Mouse (Mus musculus): ENCODE measurements around the gene Foxo1. TPM values are rescaled to one million over a fixed set of nuclear protein-coding genes. Genes with fewer than 3 reads are reported as not detected.

The Foxo1 gene
- polyA plus RNA-seq, 1 experiment from 2014 or later, result 3.9 TPM

DNA sequence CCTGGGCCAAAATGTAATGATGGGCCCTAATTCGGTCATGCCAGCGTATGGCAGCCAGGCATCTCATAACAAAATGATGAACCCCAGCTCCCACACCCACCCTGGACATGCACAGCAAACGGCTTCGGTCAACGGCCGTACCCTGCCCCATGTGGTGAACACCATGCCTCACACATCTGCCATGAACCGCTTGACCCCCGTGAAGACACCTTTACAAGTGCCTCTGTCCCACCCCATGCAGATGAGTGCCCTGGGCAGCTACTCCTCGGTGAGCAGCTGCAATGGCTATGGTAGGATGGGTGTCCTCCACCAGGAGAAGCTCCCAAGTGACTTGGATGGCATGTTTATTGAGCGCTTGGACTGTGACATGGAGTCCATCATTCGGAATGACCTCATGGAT lies 77.7 kb downstream of the Foxo1 start:
- no peak for ATAC-seq (ENCODE audit: low FRiP score)
- Histone ChIP-seq H3K9ac (no peak overlapping the region), H3K4me1 (replicated peaks; ENCODE audit: control insufficient read depth, insufficient read depth, low read length) (0 out of 2 replicates have a peak, but pooled peaks cover 5% of the 10 kb centered on the region), H3K9me3 (ENCODE audit: control insufficient read depth, low read length) (no peaks in the 10 kb centered on the region), H3K4me2 (replicated peaks) (no peak overlapping the region), H3K27me3 (ENCODE audit: control insufficient read depth, insufficient read depth, low read length) (no peaks in the 10 kb centered on the region), H3K27ac (no peak overlapping the region), H3K36me3 (replicated peaks; ENCODE audit: control insufficient read depth, insufficient read depth) (no peaks in the 10 kb centered on the region), H3K4me3 (replicated peaks; ENCODE audit: low read length) (no peak overlapping the region)
- no peak for DNase-seq (ENCODE audit: low spot score)
- 96% methylated on average over 11 of the region's 11 CpGs for WGBS

- Histone ChIP-seq H3K9ac (no peak overlapping the region), H3K4me3 (replicated peaks; ENCODE audit: low read length) (no peak overlapping the region), H3K4me1 (replicated peaks; ENCODE audit: control insufficient read depth, insufficient read depth, low read length) (0 out of 2 replicates have a peak, but pooled peaks cover 5% of the 10 kb centered on the region), H3K27ac (no peak overlapping the region), H3K9me3 (ENCODE audit: control insufficient read depth, low read length) (no peaks in the 10 kb centered on the region), H3K27me3 (ENCODE audit: control insufficient read depth, insufficient read depth, low read length) (no peaks in the 10 kb centered on the region), H3K36me3 (replicated peaks; ENCODE audit: control insufficient read depth, insufficient read depth) (no peaks in the 10 kb centered on the region), H3K4me2 (replicated peaks) (no peak overlapping the region)
- WGBS, result 72% methylated on average over 4 of the region's 4 CpGs
- ATAC-seq (ENCODE audit: low FRiP score) (no peak), DNase-seq (ENCODE audit: low spot score) (no peak)
Measured at GRCm38 (mm10) chr3:52346986-52347710, 79.0 kb downstream of the Foxo1 start.

GRCm38 (mm10) chr3:52347980-52348622 lies 80.0 kb downstream of the Foxo1 start:
- H3K4me2 ChIP-seq (replicated peaks), result no peak overlapping the region
- no peaks in the 10 kb centered on the region for H3K9me3 ChIP-seq (ENCODE audit: control insufficient read depth, low read length)
- H3K4me1 ChIP-seq (replicated peaks; ENCODE audit: control insufficient read depth, insufficient read depth, low read length), result 0 out of 2 replicates have a peak, but pooled peaks cover 5% of the 10 kb centered on the region
- ATAC-seq (ENCODE audit: low FRiP score) (no peak), DNase-seq (ENCODE audit: low spot score) (no peak)
- H3K4me3 ChIP-seq (replicated peaks; ENCODE audit: low read length), result no peak overlapping the region
- no peaks in the 10 kb centered on the region for H3K36me3 ChIP-seq (replicated peaks; ENCODE audit: control insufficient read depth, insufficient read depth)
- H3K27me3 ChIP-seq (ENCODE audit: control insufficient read depth, insufficient read depth, low read length), result no peaks in the 10 kb centered on the region
- H3K27ac ChIP-seq, result no peak overlapping the region
- WGBS, result 46% methylated on average over 10 of the region's 10 CpGs
- no peak overlapping the region for H3K9ac ChIP-seq

DNA sequence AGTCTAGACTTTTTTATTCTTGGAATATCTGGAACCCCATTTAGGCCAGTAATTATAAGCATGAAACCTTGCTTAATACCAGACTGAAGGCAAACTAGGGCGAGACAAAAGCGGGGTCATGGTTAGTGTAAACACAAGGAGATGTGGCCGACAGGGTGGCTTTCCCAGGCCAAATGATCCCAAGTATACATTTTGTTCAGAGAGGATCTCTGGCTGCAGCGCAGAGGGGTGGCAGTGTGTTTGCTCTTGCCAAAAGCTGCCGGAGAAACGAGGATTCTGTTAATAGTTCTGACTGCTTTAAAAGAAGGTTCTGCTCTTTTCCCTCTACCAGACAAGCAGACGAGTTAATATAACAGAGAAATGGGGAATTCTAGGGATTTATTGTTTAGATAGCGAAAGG lies 82.5 kb downstream of the Foxo1 start:
- Histone ChIP-seq H3K9ac (no peak overlapping the region), H3K27ac (no peak overlapping the region), H3K4me2 (replicated peaks) (no peak overlapping the region), H3K27me3 (ENCODE audit: control insufficient read depth, insufficient read depth, low read length) (no peaks in the 10 kb centered on the region), H3K36me3 (replicated peaks; ENCODE audit: control insufficient read depth, insufficient read depth) (no peaks in the 10 kb centered on the region), H3K4me3 (replicated peaks; ENCODE audit: low read length) (no peak overlapping the region), H3K4me1 (replicated peaks; ENCODE audit: control insufficient read depth, insufficient read depth, low read length) (0 out of 2 replicates have a peak, but pooled peaks cover 5% of the 10 kb centered on the region), H3K9me3 (ENCODE audit: control insufficient read depth, low read length) (no peaks in the 10 kb centered on the region)
- WGBS, result 77% methylated on average over 8 of the region's 8 CpGs
- ATAC-seq (ENCODE audit: low FRiP score) (no peak), DNase-seq (ENCODE audit: low spot score) (no peak)

GRCm38 (mm10) chr3:52351901-52352300 lies 83.8 kb downstream of the Foxo1 start:
- no peak overlapping the region for H3K4me2 ChIP-seq (replicated peaks)
- no peak overlapping the region for H3K27ac ChIP-seq
- DNase-seq (ENCODE audit: low spot score), result no peak
- no peaks in the 10 kb centered on the region for H3K27me3 ChIP-seq (ENCODE audit: control insufficient read depth, insufficient read depth, low read length)
- H3K36me3 ChIP-seq (replicated peaks; ENCODE audit: control insufficient read depth, insufficient read depth), result no peaks in the 10 kb centered on the region
- no peak overlapping the region for H3K4me3 ChIP-seq (replicated peaks; ENCODE audit: low read length)
- H3K9ac ChIP-seq, result no peak overlapping the region
- no peaks in the 10 kb centered on the region for H3K9me3 ChIP-seq (ENCODE audit: control insufficient read depth, low read length)
- WGBS, result 86% methylated on average over 9 of the region's 9 CpGs
- ATAC-seq (ENCODE audit: low FRiP score), result no peak
- 0 out of 2 replicates have a peak, but pooled peaks cover 5% of the 10 kb centered on the region for H3K4me1 ChIP-seq (replicated peaks; ENCODE audit: control insufficient read depth, insufficient read depth, low read length)

DNA sequence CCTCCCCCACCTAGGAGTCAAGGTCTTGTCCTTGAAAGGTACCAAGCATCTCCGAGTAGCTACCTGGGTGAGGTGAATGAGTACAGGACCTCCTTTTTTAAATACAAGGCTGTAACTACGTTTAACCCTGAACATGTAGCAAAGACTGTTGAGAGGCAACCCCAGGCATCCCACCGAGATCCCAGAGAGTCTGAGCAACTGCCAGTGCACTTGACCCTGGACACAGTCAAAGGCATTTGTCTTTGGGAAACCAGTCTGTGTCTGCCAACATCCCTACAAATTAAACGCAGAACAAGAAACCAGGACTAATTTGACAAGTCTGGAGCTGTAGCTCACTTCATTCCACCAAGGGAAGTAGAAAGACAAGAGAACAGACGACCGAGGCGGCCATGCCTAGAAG lies 86.1 kb downstream of the Foxo1 start:
- H3K9ac ChIP-seq, result no peak overlapping the region
- no peak overlapping the region for H3K4me3 ChIP-seq (replicated peaks; ENCODE audit: low read length)
- DNase-seq (ENCODE audit: low spot score) (no peak), ATAC-seq (ENCODE audit: low FRiP score) (no peak)
- H3K9me3 ChIP-seq (ENCODE audit: control insufficient read depth, low read length), result no peaks in the 10 kb centered on the region
- WGBS, result 75% methylated on average over 7 of the region's 7 CpGs
- no peak overlapping the region for H3K4me2 ChIP-seq (replicated peaks)
- H3K36me3 ChIP-seq (replicated peaks; ENCODE audit: control insufficient read depth, insufficient read depth), result no peaks in the 10 kb centered on the region
- H3K4me1 ChIP-seq (replicated peaks; ENCODE audit: control insufficient read depth, insufficient read depth, low read length), result no peaks in the 10 kb centered on the region
- no peak overlapping the region for H3K27ac ChIP-seq
- no peaks in the 10 kb centered on the region for H3K27me3 ChIP-seq (ENCODE audit: control insufficient read depth, insufficient read depth, low read length)

DNA sequence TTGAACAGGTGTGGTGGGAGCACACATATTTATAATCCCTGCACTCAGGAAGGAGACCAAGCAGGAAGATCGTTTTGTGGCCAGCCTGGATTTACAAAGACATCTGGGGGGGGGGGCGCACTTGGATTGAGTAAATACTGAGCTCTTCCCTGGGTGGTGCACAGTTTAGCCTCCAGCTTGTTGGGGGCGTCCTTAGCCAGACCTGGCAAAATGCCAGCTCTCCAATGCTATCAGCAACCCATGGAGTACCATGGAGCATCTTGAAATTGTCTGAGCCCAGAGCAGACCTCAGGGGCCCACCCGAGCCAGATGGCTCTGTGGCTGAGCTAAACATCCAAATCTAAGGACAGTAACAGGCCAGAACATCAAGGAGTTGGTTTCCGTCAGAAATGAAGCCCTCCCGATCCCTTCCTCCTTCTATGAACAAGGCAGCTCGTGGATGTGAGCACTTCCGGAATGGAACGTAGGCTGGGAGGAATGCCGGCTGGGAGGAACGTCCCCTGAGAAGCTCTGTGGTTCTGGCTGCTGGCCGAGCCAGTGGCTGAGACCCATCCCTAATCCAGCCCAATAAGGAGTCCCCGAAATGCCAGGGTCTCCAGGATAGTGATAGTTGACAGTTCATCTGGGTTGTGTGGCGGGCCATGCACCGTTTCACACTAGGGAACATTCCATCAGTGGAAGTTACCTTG lies 89.3 kb downstream of the Foxo1 start:
- 88% methylated on average over 15 of the region's 15 CpGs for WGBS
- ATAC-seq (ENCODE audit: low FRiP score) (no peak), DNase-seq (ENCODE audit: low spot score) (no peak)
- Histone ChIP-seq H3K27me3 (ENCODE audit: control insufficient read depth, insufficient read depth, low read length) (no peaks in the 10 kb centered on the region), H3K9ac (no peak overlapping the region), H3K27ac (no peak overlapping the region), H3K4me1 (replicated peaks; ENCODE audit: control insufficient read depth, insufficient read depth, low read length) (no peaks in the 10 kb centered on the region), H3K4me2 (replicated peaks) (no peak overlapping the region), H3K36me3 (replicated peaks; ENCODE audit: control insufficient read depth, insufficient read depth) (no peaks in the 10 kb centered on the region), H3K9me3 (ENCODE audit: control insufficient read depth, low read length) (no peaks in the 10 kb centered on the region), H3K4me3 (replicated peaks; ENCODE audit: low read length) (no peak overlapping the region)

- Histone ChIP-seq H3K27ac (no peak overlapping the region), H3K9ac (no peak overlapping the region), H3K4me1 (replicated peaks; ENCODE audit: control insufficient read depth, insufficient read depth, low read length) (no peaks in the 10 kb centered on the region), H3K36me3 (replicated peaks; ENCODE audit: control insufficient read depth, insufficient read depth) (no peaks in the 10 kb centered on the region), H3K4me3 (replicated peaks; ENCODE audit: low read length) (no peak overlapping the region), H3K27me3 (ENCODE audit: control insufficient read depth, insufficient read depth, low read length) (no peaks in the 10 kb centered on the region), H3K4me2 (replicated peaks) (no peak overlapping the region), H3K9me3 (ENCODE audit: control insufficient read depth, low read length) (no peaks in the 10 kb centered on the region)
- ATAC-seq (ENCODE audit: low FRiP score) (no peak), DNase-seq (ENCODE audit: low spot score) (no peak)
- WGBS, result 91% methylated on average over 6 of the region's 6 CpGs
Measured at GRCm38 (mm10) chr3:52364576-52364975, 96.4 kb downstream of the Foxo1 start.

DNA sequence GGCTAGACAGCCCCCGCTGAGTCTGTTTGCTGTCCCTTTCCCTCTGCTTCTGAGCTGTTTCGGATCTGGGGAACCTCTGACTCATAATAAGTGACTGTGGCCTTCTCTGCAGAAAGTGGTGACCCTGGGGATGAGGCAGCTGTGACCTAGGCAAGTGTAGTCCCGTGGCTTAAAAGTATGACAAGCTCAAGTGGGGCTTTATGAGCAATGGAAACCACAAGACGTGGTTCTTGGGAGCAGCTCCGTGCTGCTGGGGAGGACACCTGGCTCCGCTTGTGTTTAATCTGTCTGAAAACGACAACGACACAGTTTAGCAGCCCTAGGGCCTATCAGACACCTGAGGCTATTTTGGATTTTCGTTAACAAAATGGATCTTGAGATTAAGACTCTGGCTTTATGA lies 101.1 kb downstream of the Foxo1 start:
- Histone ChIP-seq H3K27ac (no peak overlapping the region), H3K36me3 (replicated peaks; ENCODE audit: control insufficient read depth, insufficient read depth) (no peaks in the 10 kb centered on the region), H3K4me3 (replicated peaks; ENCODE audit: low read length) (no peak overlapping the region), H3K27me3 (ENCODE audit: control insufficient read depth, insufficient read depth, low read length) (no peaks in the 10 kb centered on the region), H3K4me1 (replicated peaks; ENCODE audit: control insufficient read depth, insufficient read depth, low read length) (no peaks in the 10 kb centered on the region), H3K4me2 (replicated peaks) (no peak overlapping the region), H3K9ac (no peak overlapping the region), H3K9me3 (ENCODE audit: control insufficient read depth, low read length) (no peaks in the 10 kb centered on the region)
- 92% methylated on average over 9 of the region's 9 CpGs for WGBS
- ATAC-seq (ENCODE audit: low FRiP score) (no peak), DNase-seq (ENCODE audit: low spot score) (no peak)
